Mouse (Mus musculus): ENCODE results near the gene Hoxd3. TPM values are rescaled to one million over a fixed set of nuclear protein-coding genes. Genes with fewer than 3 reads are reported as not detected.

The Hoxd3 gene
- polyA plus RNA-seq, 1 experiment, result 23.7 TPM

DNA sequence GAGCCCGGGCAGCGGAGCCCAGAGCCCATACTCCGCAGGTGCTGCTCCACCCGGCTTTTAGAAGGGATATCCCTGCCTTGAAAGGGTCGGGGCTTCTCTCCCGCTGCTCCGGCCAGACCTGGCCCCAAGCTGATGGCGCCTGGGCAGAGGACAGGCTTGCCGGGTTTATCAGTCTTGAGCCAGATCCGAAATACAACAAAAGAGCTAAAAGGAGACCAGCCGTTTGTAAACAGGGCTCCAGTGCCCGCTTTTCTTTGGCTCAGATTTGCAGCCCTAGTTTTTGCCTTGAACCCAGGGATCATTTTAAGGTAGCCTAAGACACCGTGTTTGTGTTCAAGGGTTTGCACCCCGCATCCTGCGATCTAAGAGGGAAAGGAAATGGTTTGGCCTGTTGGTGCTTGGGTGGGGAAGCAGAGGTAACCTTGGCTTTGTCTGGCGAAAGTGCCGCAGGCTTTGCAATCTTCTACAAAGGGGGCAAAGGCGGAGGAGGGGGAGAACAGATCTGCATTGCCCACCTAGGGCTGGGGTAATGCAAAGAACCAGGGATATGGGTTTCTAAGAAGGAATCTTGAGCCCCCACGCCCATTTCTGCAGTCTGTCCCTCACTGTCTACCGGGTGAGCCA lies 18.8 kb upstream of the Hoxd3 start:
- no peak for DNase-seq (ENCODE audit: low read depth)

DNA sequence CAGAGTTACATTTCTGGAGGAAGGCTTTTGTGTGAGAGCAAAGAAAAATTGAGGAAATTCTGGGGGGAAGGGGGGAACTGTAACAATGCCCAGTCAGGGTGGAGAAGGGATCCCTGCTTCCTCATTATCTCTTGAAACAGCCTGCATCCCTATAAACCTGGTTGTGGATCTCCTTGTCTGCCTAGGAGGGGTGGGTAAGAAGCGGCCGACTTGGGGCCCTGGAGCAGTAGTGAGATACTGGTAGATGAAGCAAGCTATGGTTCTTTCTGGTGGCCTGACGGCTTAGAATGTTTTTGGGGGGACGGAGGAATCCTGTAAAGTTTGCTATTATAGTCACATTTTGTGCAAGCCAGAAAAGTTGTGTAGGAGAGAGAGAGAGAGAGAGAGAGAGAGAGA lies 18.3 kb upstream of the Hoxd3 start:
- no peak for DNase-seq (ENCODE audit: low read depth)

DNA sequence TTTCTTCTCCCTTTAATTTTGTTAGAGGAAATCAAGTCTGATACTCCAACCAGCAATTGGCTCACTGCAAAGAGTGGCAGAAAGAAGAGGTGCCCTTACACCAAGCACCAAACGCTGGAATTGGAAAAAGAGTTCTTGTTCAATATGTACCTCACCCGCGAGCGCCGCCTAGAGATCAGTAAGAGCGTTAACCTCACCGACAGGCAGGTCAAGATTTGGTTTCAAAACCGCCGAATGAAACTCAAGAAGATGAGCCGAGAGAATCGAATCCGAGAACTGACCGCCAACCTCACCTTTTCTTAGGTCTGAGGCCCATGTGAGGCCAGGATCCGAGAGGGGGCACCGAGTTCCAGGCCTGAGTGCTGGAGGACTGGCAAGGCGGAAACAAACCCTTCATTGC lies 17.7 kb upstream of the Hoxd3 start:
- DNase-seq (ENCODE audit: low read depth), result no peak

DNA sequence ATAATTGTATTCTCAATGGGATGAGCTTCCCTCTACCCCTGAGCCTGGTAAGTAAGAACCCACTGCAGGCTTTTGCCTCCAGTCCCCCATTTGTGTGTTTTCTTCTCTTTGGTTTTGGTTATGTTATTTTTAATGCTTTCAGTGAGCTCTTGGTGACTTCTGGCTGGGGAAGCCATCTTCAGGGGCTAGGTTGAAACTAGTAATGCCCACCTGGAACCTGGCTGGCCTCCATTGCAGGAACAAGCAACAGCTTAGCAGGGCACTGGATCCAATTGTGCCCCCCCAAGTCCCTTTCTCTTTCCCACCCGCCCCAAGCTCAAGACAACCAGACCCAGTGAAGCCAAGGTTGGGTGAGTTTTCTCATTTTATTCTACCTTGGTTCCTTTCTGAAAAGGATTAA lies 16.3 kb upstream of the Hoxd3 start:
- DNase-seq (ENCODE audit: low read depth), result no peak

DNA sequence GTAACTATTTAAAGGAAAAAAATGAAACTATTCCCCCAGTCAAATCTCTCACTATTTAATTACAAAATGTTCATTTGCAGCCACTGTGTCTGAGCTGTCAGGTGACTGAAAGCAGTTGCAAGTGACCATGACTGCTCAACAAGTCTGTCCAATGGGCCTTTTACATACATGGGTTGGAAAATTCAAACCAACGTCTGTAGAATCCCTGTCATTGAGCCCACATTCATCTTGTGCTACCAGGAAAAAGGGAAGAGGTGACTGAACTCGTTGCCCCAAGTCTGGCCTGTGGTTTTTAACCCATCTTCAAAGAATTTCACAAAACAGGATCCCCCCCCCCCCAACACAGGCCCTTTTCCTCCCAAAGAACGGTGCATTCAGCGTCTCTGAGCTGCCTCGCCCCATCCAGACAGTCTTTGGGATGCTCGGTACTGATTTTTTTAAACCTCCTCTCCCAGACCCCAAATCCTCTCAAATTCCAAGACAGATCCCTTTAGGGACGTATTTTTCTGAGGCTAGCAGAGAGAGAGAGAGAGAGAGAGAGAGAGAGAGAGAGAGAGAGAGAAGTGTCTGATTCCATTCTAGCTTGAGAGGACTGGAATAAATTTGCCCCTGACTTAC lies 15.8 kb upstream of the Hoxd3 start:
- no peak for DNase-seq (ENCODE audit: low read depth)

DNA sequence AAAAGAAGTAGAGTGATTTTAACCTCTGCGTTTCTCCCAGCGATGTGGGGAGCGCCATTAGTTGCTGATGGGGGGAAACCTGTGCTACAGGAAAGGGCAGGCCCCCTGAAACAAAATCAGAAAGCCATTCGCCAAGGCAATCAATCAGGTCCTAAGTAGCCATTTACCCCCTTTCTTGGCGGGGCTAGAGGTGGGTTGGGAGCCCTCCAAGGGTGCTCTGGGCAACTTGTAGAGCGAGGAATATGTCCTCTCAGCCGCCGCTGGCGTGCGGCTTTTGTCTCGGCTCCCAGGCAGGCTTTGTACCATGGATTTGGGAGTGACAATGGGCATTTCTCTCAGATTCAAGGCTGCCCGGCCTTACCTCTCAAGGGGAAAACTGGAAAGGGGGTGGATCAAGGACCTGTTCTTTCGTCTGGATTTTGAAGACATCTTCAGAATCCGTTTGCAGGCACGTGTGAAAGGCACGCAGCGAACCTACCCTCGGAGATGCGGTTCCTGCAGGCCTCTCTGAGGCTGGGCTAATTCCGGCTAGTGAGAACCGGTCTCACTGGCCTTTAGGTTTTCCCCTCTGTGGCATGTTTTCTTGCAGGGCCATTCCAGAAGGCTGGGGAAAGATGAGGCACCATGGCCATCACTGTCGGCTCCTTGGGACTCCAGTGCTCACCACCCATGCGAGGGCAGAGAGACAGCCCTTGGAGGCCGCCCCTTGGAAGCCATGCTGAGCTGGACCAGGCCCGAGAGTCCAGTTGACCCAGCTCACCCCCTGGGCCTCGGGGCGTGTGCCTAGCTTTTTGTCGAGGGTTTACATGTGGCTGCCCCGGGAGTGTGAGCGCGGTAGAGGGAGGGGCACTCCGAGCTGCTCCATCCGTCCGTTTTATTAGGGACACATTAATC lies 15.0 kb upstream of the Hoxd3 start:
- DNase-seq (ENCODE audit: low read depth), result no peak

DNA sequence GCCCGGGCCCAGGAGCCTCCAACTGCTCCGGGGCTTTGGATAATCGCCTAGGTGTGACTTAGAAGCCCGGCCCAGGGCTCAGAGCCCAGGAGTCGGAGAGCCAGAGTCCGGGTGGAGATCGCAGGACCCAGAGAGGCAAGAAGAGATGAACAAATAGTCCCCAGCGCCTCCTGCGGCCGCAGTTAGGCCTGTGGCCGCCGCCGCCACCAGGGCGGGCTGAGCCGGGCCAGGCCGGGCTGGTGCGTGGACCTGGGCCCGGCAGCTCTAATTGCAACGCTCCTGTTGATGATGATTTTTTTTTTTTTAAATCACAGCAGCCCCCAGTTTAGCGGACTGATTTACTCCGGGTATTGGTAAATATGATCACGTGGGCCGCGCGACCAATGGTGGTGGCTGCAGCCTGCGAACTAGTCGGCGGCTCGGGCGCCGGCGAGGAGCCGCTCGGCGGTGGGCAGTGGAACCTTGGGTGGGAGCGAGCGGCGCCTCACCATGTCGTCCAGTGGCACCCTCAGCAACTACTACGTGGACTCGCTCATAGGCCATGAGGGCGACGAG lies 14.1 kb upstream of the Hoxd3 start, which contains the start of gene Hoxd9:
Gene Hoxd9, plus strand, starts transcription at position 161 of the 555 bp plus-strand sequence.
- DNase-seq (ENCODE audit: low read depth), result no peak

DNA sequence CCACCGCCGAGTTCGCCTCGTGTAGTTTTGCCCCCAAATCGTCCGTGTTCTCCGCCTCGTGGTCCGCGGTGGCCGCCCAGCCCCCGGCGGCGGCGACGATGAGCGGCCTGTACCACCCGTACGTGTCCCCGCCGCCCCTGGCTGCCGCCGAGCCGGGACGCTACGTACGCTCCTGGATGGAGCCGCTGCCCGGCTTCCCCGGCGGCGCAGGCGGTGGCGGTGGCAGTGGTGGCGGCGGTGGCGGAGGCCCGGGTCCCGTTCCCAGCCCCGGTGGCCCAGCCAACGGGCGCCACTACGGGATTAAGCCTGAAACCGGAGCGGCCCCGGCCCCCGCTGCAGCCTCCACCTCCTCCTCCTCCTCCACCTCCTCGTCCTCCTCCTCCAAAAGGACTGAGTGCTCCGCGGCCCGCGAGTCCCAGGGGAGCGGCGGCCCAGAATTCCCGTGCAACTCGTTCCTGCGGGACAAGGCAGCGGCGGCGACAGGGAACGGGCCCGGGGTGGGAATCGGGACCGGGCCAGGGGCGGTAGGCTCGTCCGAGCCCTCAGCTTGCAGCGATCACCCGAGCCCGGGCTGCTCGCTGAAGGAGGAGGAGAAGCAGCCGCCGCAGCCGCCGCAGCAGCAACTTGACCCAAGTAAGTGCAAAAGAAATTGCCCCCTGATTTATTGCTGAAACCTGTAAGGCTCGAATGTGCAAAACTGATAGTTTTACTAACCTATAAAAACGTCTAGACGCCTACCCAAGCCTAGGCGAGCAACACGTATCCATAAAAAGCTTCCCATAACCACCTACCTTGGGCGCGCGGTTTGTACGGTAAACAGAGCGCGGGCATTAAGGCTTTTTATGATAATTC lies 13.3 kb upstream of the Hoxd3 start:
- DNase-seq (ENCODE audit: low read depth), result no peak

DNA sequence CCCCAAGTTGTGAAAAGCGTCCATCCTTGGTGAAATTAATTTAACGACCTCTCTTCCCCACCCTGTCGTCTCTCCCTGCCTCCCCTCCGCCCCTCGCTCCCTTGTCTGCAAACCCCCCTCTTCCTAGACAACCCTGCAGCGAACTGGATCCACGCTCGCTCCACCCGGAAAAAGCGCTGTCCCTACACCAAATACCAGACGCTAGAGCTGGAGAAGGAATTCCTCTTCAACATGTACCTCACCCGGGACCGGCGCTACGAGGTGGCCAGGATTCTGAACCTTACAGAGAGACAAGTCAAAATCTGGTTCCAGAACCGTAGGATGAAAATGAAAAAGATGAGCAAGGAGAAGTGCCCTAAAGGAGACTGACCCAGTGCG lies 12.7 kb upstream of the Hoxd3 start:
- DNase-seq (ENCODE audit: low read depth), result no peak

DNA sequence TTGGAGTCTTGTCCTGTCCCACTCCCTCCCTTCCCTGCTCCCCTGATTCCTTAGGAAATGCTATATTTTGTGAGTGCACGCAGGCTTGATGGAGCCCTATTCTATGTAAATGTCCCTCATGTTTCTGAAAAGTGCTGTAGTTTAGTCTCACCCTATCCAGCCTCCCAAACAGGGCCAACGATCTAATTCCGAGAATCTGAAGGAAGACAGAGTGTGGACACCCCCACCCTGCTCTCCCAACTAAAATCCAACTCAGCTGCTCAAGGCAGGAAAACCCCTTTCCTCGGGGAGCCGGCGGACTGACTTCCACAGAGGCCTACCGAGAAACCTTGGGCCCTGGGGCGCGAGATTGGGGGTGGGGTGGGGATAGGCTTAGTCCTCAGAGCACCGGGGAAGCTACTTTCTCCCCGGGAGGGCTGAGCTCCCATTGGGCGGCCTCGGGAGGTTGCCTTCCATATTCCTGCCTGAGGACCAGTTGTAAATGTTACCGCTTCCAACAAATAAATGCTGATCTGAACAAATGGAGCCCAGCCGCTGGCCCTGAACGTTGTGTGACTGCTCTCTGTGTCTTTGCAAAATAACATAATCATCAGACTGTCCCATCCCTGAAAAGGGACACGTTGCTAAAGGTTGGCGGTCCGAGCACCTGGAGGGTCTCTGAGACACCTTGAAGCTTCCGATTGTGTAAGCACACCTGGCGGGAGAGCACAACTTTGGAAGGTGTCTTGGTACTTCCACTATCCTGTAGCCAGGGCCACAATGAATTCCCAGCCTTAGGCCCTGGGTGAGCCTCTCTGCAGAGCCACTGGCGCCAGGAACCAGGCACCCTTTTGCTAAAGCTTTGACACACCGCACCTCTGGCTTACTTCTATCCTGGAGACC lies 11.8 kb upstream of the Hoxd3 start:
- no peak for DNase-seq (ENCODE audit: low read depth)

DNA sequence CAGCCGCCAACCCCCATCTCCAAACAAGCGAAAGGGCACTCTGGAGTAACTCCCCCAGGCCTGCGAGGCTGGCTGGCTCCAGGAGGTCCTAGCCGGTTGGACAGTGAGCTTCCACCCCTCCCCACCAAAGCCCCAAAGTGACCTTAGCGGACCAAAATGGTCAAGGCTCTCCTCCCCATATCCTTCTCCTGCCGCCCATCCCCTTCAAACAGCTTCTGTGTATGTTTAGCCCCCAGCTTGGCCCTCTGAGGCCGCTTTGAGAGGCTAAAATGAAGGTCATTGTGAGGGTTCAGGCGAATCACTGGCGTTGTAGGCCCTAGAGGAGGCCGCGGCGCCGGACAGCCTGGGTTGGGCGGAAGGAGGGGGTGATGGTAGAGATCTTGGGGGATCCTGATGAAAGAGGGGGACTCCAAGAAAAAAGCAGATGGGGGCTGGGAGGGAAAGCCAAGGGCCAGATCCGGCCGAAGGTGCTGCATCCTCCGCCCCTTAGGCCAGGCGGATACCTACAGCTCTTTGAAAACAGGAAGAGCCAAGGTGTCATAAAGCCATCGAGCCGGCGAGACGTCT lies 11.1 kb upstream of the Hoxd3 start:
- no peak for DNase-seq (ENCODE audit: low read depth)

DNA sequence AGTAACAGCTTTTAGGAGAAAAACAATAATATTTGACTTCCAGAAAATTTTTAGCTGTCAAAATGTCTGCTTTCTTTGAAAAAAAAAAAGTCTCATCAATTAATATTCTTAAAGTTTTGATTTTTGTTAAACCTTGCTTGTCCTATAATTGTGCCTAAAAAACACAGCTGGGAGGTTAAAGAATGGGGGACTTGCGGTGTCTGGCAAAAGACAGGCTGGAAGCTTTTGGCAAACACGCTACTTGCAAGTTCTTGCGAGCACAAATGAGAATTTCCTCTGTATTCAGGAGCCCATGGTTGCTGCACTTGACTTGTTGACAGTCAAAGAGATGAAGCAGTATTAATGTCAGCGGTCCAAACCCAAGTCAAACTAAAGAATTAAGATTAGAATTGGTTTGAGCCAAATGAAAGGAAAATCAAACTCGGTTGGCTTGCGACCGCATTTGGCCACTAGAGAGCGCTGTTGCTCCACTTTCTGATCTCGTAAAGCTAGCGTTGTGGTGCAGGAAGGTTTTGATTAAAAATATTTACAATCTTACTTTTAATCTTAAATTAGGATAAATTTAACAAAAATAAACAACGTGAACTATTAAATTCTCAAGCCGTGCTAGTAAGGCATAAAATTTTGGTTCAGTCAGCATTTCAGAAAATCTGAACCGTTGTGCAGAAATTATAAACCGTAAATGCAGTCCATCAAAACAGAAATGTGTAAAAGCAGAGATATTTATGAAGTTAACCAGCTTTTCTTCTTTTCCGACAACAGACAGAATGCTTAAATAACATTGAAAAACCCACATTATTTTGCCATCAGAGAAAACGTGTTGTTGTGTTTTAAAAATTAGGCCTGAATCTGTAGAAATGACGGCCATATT lies 9.5 kb upstream of the Hoxd3 start:
- no peak for DNase-seq (ENCODE audit: low read depth)

DNA sequence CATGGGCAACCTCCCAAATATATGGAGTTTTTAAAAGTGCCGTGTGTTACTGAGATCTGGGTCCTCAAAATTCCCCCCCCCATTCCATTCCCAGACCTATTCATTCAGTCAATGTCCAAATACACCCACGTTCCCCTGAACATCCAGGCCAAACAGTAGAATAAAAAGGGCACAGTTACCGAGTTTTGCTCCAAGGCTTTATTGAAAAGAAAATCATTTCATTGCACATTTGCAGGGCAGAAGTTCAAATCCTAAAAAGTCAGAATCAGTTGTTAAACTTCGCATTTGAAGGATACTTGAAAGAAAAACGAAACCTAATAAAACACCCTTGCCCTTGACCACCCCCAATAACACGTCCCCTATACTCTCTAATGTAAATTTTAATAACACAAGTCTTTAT lies 8.9 kb upstream of the Hoxd3 start:
- no peak for DNase-seq (ENCODE audit: low read depth)

DNA sequence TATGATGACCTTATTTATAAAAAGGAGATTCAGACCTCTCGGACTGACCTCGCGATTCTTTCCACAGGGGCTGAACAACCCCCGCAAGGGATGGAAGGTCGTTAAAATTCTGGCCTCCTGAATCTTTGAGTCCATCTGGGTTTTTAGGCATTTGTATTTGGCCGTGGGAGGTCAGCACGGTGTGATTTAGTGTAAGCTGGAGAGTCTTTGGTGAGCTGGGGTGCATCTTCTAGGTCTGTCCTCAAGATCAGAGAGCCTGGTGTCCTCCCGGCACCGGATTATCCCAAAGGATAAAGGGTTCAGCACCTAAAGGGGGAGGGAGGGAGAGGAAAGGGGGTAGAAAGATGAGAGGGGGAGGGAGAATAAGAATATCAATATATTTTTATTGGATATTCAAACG lies 8.4 kb upstream of the Hoxd3 start:
- no peak for DNase-seq (ENCODE audit: low read depth)

DNA sequence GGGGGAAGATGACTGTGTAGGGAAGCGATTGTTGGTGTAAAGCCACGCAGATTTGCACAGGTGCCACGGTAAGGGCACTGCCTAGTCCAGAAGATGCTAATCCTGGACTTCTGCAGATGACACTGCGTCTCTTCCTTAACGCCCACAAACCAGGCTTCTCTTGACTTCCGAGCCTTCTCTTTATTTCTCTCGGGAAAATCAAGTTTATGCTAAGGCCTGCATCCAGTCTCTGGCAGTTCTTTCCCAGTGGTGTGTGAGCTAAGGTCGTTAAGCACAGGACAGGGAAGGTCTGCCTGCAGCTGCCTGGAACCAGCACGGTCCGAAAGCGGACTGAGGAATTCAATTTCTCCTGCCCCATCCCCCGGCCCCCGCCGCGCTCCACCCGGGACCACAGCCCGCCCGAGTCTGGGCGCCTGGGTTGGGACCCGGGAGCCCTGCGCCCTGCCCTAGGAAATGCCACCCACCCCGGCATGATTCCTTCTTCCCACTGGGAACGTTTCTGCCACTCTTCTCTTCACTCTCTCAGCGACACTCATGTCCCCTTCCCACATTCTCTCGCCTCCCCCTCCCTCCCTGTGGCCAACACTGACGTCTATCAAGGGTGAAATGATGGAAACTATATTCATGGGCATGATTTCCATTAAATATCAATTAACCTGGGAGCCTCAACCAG lies 7.9 kb upstream of the Hoxd3 start:
- no peak for DNase-seq (ENCODE audit: low read depth)

DNA sequence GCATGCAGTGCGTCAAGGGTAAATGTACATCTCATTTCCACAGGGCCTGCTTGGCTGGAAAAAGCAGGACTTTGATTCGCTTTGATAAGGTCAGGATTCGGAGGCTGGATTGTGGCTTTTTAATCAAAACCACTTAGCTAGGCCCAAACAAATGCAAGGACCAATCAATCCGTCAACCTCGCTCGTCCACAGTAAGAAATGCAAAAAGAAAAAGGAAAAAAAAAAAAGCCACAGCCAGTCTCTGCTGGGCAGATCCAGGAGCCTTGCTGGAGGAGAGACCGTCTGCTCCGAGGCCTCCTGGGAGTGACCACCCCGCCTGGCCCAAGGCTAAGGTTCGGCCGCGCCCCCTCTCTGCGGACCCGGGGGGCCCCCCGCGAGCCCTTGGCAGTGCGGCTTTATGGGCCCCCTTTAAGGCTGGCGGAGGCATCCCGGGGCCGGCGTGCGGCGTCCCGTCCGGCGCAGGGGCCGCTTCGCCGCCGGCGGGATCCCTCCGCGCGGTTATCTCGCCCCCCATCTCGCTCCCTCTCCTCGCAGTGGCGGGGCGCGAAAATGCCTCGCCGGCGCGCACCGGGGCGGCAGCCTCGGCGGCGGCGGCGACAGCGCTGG lies 7.2 kb upstream of the Hoxd3 start, which contains the start of gene Hoxd8:
Gene Hoxd8, plus strand, starts transcription at position 223 of the 606 bp plus-strand sequence.
- DNase-seq (ENCODE audit: low read depth), result no peak

DNA sequence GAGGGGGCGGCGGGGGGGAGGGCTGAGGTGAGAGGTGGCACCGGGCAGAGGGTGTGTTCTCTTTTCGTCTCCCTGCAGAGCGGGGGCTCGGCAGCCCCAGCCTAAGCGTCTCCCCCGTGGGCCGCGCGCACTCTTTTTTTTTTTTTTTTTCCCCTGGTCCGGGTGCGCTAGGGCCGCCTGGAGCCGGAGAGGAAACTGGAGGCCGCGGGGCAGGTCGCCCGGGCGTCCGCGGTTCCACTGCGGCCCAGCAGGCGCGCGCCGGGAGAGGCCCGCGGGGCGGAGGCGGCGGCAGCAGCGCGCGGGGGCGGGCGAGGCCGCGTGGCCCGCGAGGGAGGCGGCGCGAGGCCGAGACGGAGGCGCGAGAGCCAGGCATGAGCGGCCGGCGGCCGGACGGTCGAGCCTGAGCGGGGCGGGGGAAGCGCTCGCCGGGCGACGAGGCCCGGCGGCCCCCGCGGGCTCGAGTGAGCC lies 6.7 kb upstream of the Hoxd3 start:
- no peak for DNase-seq (ENCODE audit: low read depth)

DNA sequence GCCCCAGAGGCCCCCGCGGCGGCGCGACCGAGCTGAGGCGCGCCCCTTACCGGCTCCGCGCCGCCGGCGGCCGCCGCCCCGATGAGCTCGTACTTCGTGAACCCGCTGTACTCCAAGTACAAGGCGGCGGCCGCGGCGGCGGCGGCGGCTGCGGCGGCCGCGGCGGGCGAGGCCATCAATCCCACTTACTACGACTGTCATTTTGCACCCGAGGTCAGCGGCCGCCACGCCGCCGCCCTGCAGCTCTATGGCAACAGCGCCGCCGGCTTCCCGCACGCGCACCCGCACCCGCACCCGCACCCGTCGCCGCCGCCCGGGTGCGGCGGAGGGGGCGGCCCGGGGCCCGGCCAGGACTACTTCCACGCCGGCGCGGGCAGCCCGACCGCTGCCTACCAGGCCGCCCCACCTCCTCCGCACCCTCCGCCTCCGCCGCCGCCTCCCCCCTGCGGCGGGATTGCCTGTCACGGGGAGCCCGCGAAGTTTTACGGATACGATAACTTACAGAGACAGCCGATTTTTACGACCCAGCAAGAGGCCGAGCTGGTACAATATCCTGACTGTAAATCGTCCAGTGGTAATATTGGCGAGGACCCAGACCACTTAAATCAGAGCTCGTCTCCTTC lies 6.1 kb upstream of the Hoxd3 start:
- no peak for DNase-seq (ENCODE audit: low read depth)
